Mouse (Mus musculus): ENCODE measurements around the gene Tanc2. TPM values are rescaled to one million over a fixed set of nuclear protein-coding genes. Genes with fewer than 3 reads are reported as not detected.

Tanc2 gene
- 0.96 and 1.1 TPM in 2 replicates for polyA plus RNA-seq (2015; fragmentation: Nextera tagmentation; extraction: Ambion mirVana)

- no peak for DNase-seq (ENCODE audit: low spot score)
Measured at GRCm38 (mm10) chr11:105589877-105590641, at the start of gene Tanc2. Gene Tanc2, plus strand, starts transcription at chr11:105589986.

- DNase-seq (ENCODE audit: low spot score): no peak
Measured at GRCm38 (mm10) chr11:105540781-105541180, 49.0 kb upstream of the Tanc2 start.

- DNase-seq (ENCODE audit: low spot score): no peak
Measured at GRCm38 (mm10) chr11:105541366-105541765, 48.4 kb upstream of the Tanc2 start.

- DNase-seq (ENCODE audit: low spot score): no peak
Measured at GRCm38 (mm10) chr11:105542129-105542528, 47.7 kb upstream of the Tanc2 start.

- no peak for DNase-seq (ENCODE audit: low spot score)
Measured at GRCm38 (mm10) chr11:105545801-105546200, 44.0 kb upstream of the Tanc2 start.

- DNase-seq (ENCODE audit: low spot score): no peak
Measured at GRCm38 (mm10) chr11:105546393-105546792, 43.4 kb upstream of the Tanc2 start.

- DNase-seq (ENCODE audit: low spot score): no peak
Measured at GRCm38 (mm10) chr11:105548383-105548782, 41.4 kb upstream of the Tanc2 start.

DNA sequence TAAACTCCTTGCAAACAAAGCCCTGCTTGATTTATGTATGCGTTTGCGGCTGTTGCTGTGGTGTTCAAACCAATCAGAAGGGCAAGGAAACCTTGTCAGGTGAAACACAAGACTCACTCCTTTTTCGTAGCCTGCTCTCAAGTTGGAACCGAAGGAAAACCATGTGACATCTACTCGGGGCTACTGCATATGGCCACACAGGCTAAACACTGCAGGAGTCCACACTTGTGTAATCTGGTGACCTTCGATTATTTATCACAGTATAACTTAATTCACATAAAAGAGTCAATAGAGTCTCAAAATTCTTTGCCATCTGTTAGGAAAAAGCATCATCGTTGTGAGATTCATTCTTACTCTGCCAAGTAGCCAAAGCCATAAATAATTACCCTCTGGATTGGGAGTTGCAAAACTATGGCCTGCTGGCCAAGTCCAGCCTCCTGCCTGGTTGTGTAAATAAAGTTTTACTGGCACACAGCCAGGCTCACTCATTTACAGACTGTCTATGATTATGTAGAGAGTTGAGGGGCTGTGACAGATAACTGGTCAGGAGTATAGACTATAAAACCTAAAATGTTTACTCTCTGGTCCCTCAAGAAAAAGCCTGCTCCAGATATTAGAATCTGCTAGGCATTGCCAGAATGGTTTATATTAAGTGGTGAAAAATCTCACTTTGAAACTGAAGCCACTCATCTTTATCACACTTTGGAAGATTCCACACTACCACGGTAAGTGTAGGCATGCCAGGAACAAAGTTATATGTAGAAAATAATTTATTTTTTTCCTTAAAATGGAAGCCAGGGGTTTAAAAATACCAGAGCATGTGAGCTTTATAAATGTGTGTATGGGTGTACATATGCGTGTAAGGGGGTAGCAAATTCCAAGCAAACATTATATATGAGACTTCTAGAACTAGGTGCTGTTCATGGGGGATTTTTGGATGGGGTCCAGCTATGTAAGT lies 40.3 kb upstream of the Tanc2 start:
- no peak for DNase-seq (ENCODE audit: low spot score)

DNA sequence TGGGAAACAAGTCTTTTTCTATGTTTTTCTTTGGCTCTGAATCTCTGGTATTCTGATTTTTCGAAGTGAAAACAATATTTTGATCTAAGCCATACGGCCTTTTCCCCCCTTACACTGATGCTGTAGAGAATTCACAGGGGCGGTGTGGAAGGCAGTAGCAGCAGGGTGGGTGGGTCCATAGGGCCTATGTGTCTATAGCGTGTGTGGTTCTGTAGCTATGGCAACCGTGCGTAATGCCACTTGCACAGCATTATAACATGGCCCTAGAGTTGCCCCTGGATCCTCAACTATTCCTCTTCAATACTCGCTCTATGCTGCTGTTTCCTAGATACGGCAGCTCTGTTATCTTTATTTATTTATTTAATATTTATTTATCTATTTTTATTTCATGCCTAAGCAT lies 32.5 kb upstream of the Tanc2 start:
- DNase-seq (ENCODE audit: low spot score): no peak

- DNase-seq (ENCODE audit: low spot score): no peak
Measured at GRCm38 (mm10) chr11:105558091-105558490, 31.7 kb upstream of the Tanc2 start.

DNA sequence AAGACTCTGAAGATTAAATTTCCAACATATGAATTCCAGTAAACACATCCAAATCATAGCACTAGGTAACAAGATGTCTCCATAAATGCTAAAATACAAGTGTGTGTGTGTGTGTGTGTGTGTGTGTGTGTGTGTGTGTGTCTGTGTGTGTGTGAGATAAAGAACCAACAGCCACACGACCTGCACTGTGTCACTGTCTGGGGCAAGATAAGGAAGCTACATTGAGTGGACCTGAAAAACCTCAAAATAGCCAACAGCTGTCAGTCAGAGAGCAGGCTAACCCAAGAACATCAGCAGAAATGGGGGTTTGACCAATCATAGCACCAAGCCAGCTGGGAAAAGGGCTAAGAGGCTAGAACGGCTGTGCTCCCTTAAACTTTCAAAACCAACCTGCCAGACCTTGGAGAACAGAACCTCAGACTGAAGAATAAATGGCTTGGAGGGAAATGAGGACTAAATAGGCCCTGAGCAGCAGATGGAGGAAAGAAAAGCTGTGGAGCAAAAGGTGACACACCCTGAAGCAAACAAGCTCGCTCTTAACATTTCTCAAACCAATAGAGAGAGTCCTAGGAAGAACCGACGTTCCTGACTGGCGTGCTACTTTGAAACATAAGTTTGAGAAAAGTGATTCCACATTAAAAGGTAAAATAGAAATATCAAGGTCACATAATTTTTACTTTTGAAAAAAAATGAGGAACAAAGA lies 30.8 kb upstream of the Tanc2 start:
- DNase-seq (ENCODE audit: low spot score): no peak

DNA sequence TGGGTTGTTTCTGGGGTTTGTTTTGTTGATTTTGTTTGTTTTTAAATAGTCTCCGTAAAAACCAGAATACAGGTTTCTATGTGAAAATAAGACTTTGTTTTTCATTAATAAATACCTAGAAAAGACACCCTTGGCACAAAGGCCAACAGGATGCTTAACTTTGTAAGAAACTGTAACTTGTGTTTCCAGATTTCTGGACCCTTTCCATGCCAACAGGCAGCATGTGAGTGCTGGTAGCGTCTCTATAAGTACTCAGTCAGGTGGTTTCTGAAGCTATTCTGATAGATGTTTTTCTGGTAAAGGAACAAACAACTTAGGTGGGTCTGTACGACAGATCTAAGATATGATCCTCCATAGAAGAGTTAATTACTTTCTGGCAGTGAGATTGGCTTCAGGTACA lies 26.2 kb upstream of the Tanc2 start:
- DNase-seq (ENCODE audit: low spot score): no peak

GRCm38 (mm10) chr11:105567221-105567641 lies 22.6 kb upstream of the Tanc2 start:
- no peak for DNase-seq (ENCODE audit: low spot score)

DNA sequence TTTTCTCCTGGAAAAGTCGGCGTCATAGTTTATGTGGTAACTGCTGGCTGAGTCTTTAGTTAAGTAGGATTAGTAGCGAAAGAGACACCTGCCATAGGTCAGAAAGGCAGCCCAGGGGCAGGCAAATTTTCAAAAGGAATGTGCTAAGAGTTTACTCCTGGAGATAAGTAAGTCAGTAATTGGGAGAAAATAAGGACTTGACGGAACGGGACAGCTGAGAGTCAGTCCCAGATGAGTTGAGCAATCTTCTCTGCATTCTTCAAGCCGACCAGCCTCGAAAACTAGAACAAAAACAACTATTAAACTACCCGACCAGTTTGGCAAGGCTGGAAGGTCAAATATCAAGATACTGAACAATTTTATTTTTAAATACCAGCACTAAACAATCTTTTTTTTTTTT lies 17.8 kb upstream of the Tanc2 start:
- DNase-seq (ENCODE audit: low spot score): no peak

DNA sequence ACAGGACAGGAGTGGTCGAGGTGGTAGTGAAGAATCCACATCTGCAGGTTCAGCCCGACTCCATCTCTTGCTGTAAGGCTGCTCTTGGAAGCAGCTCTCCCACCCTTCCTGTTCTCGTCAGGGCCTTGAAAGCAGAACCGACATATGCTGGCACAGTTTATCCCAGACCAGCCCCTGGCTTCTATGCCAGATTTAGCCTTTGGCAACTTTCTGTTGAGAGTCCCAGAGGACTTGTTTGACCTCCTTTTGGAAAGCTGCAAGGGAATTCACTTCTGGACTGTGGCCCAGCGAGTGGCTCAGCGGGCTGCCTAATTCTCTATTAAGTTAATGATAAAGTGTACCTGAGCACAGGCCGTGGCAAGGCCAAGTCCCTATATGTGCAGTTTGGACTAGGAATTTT lies 15.5 kb upstream of the Tanc2 start:
- no peak for DNase-seq (ENCODE audit: low spot score)

- no peak for DNase-seq (ENCODE audit: low spot score)
Measured at GRCm38 (mm10) chr11:105577211-105577610, 12.6 kb upstream of the Tanc2 start.

DNA sequence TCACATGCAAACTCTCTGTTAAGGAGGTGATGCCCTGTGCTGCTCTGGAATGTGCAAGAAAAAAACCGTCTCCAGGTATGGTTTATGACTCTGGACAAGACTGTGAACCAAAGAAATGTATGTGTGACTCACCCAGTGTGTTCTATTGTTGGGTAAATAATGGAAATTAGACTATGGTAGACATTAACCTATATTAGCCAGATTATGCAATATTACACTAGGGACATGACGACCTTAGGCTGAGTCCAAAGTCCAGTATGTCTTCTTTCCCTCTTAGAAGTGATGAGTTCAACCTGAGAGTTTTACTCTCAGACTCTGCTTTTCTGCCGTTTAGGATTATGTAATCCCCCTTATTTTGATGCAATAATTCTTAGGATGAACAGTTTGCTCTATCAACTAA lies 7.8 kb upstream of the Tanc2 start:
- no peak for DNase-seq (ENCODE audit: low spot score)

GRCm38 (mm10) chr11:105589231-105589876 lies 432 bp upstream of the Tanc2 start:
- peak; percentile 91 for DNase-seq (ENCODE audit: low spot score)

DNA sequence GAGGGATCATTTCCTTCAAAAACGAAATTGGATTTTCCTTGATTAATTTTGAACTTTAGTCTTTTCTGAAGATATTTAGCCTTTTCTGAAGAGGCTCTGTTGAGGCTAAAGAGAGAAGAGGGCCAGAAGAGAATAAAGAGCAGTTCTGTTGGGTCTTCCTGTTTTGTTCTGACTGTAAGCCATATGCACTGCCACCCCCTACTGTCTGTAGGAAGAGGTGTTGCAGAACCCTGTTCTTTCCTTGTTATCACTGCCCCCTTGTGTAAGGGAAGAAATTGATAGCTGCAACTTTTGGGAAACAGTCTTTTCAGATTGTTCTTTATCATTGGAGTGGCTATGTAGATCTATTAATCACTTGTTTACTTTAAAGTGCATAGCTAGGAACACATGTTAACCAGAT lies 2.1 kb downstream of the Tanc2 start:
- peak; percentile 75 for DNase-seq (ENCODE audit: low spot score)

- DNase-seq (ENCODE audit: low spot score): no peak
Measured at GRCm38 (mm10) chr11:105602177-105602576, 12.4 kb downstream of the Tanc2 start.

DNA sequence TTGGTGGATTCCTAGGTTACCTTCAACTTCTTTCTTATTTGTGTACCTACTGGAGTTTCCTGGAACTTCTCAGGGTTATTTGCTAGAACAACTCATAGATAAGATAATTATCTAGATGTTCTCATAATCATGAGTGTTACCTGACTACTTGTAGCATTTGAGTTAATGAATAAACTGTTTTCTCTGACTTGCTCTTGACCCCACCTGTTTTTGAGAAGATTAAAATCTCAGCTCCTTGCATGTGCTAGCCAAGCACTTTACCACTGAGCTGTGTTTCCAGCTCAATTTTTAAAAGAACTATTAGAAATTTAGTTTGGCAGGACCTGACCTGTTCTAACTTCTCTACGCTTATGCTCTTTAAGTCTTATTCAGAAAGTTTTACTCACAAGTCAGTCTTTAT lies 36.4 kb downstream of the Tanc2 start:
- no peak for DNase-seq (ENCODE audit: low spot score)
